Mouse (Mus musculus) liver, embryonic 14.5 days (tissue): ENCODE data around the gene Ccdc194.
A peak's percentile ranks its signal among the peaks of the same experiment; 100 is the strongest.

ENCODE experiments used
- CTCF ChIP-seq: IDR thresholded peaks from 2 replicates; pipeline ENCODE4 v1.5.1; 2016; ENCODE audit warnings: antibody characterized with exemption, low read depth, control low read depth
- EP300 ChIP-seq: IDR thresholded peaks from 2 replicates; pipeline ENCODE4 v1.6.1; 2016; ENCODE audit warnings: antibody characterized with exemption, low read depth

GRCm38 (mm10) chr8:71513018-71513754, 12.3 kb downstream of the Ccdc194 start:
- TF ChIP-seq CTCF (0 out of 2 replicates have a peak, but pooled peaks have one; percentile 8), EP300 (no peak)
